In the genomic region with DNA sequence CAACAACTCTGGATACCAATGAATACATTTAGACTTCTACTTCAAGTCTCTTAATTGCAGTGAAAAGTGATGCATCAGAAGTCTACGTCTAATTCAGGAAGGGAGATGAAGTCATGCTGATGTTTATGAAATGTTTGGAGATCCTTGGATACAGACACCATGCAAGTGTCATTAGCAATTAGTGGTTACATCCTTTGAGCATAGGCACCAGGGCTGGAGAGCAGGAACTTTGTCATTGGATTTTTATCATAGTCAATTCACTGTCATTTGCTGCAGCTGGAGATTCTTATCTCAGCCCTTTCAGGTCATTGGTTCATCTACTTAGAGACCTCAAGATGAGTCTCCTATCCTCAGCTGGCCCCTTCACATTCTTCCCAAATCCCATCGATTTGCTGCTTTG, we compare ENCODE assay signal across 22 mouse cellular contexts. TPM values are rescaled to one million over a fixed set of nuclear protein-coding genes. Genes with fewer than 3 reads are reported as not detected.
DNase-seq lines count a peak whose midpoint lies in the region; TF ChIP-seq lines count a peak whose summit lies in the region.
"Had no signal": no experiment of that assay in that cellular context is flagged by ENCODE, and none has a peak within 500 bp of the region (broad histone marks: within the 10 kb centered on the region; RNA-seq: fewer than 3 reads in every experiment).

No protein-coding gene starts in this region.

- intact Hi-C loops in gastrocnemius, adult 2 months (cut with DNase I): no loop called here
- intact Hi-C loops in gastrocnemius, postnatal 36 days (cut with DNase I): no loop called here

- DNase-seq in gastrocnemius, adult 2 months: no peak
- DNase-seq in gastrocnemius, postnatal 36 days: no peak
- DNase-seq in MN1 (ENCODE audit: low spot score): peak; percentile 97
- peak; percentile 34 for DNase-seq in retina, postnatal 1 day
- no peak for DNase-seq in right cerebral cortex, postnatal 25 days
- DNase-seq in thymus, postnatal 0 days (ENCODE audit: low spot score): no peak
- DNase-seq: adrenal gland, adult 8-10 months; adrenal gland, postnatal 14 days; adrenal gland, postnatal 36 days; B cell, adult 2 months; cerebellum, adult 11-12 months; cerebellum, adult 2 months; cerebellum, adult 9-10 months; cerebellum, postnatal 10 days; cerebellum, postnatal 25 days had no signal

- H3K4me1 ChIP-seq in embryonic fibroblast, embryonic 13.5 days (ENCODE audit: control insufficient read depth, insufficient read depth, low read length): peaks cover 11% of the 10 kb centered on the region
- H3K4me1 ChIP-seq: forebrain, embryonic 10.5 days; forebrain, embryonic 12.5 days had no signal

- TF ChIP-seq POLR2A in embryonic fibroblast, embryonic 13.5 days (IDR thresholded peaks at IDR 0.05; ENCODE audit: low read depth, low read length): no peak

- peak overlapping the region; percentile 75; the same call in 1 of the 2 replicates for H3K27ac ChIP-seq in gastrocnemius, adult 2 months
- 0 out of 2 replicates have a peak overlapping the region, but pooled peaks have one; percentile 24 for H3K27ac ChIP-seq in embryonic fibroblast, embryonic 13.5 days (ENCODE audit: insufficient read depth, low read length)
- H3K27ac ChIP-seq: embryonic facial prominence, embryonic 10.5 days; embryonic facial prominence, embryonic 12.5 days; forebrain, embryonic 10.5 days; forebrain, embryonic 12.5 days had no signal

- TF ChIP-seq CTCF in gastrocnemius, adult 2 months (IDR thresholded peaks at IDR 0.05): no peak
- no peak for TF ChIP-seq CTCF in embryonic fibroblast, embryonic 13.5 days (IDR thresholded peaks at IDR 0.05; ENCODE audit: borderline replicate concordance, insufficient read depth, low read length)

- H3K4me3 ChIP-seq in gastrocnemius, adult 2 months: no peak overlapping the region
- H3K4me3 ChIP-seq in embryonic fibroblast, embryonic 13.5 days (ENCODE audit: insufficient read depth, low read length): no peak overlapping the region
- H3K4me3 ChIP-seq: embryonic facial prominence, embryonic 10.5 days; embryonic facial prominence, embryonic 12.5 days; erythroblast, embryonic 14.5 days; forebrain, embryonic 10.5 days; forebrain, embryonic 12.5 days had no signal

RNA-seq across cellular contexts. Expression of gene Lama4, which starts 30.6 kb away (rescaled TPM):
- 10 to 100 TPM; 13.3 to 22.3 TPM for total RNA-seq in gastrocnemius, adult 2 months (2021)
- 10 to 100 TPM; 19.0 to 21.4 TPM for total RNA-seq in gastrocnemius, postnatal 36 days (2021)
- 88.0 and 177 TPM in 2 replicates for polyA plus RNA-seq in embryonic fibroblast, embryonic 13.5 days (2011; ENCODE audit: insufficient read length, low read depth, missing spikeins)
- 7.5 and 7.8 TPM in 2 replicates for polyA plus RNA-seq in thymus, postnatal 0 days (2015; fragmentation: Nextera tagmentation; extraction: Ambion mirVana)
- polyA plus RNA-seq: erythroblast, embryonic 14.5 days; G1E had no signal

Comparison
In these comparisons a context has a peak if more than half of its experiments do, and no peak if none do; other contexts are left out.
1. DNase-seq: peak in MN1 (single experiment) and retina, postnatal 1 day (single experiment); none in gastrocnemius, adult 2 months (single experiment), gastrocnemius, postnatal 36 days (0 of 2), right cerebral cortex, postnatal 25 days (single experiment) and thymus, postnatal 0 days (single experiment).